ENCODE assay signal across 8 mouse cellular contexts in genomic region chr9:43879969-43880396, GRCm38 (mm10).
DNase-seq lines count a peak whose midpoint lies in the region; ATAC-seq and TF ChIP-seq lines count a peak whose summit lies in the region.

No protein-coding gene starts in this region.

- in situ Hi-C loops in ES-E14 (cut with MboI; ENCODE audit: low sequenced_read_pairs in 2 of 2, unreplicated experiment in 2 of 2), result no loop called here

- under 1% methylated on average over 26 of the region's 26 CpGs for WGBS in forebrain, embryonic 15.5 days
- WGBS in midbrain, embryonic 16.5 days, result 0% methylated on average over 26 of the region's 26 CpGs

- H3K27ac ChIP-seq in ES-E14 (ENCODE audit: insufficient read depth, low read depth, low read length, poor library complexity, severe bottlenecking), result no peak overlapping the region
- peak overlapping the region; percentile 31 for H3K27ac ChIP-seq in forebrain, embryonic 15.5 days (replicated peaks)
- peak overlapping the region; percentile 47 for H3K27ac ChIP-seq in midbrain, embryonic 16.5 days (ENCODE audit: low read length)

- peaks cover 2% of the 10 kb centered on the region in 2 experiments; a peak in 1 of 4 replicates for H3K4me1 ChIP-seq in ES-E14 (ENCODE audit: control insufficient read depth in 2 of 2, insufficient read depth in 2 of 2, low read length in 2 of 2, poor library complexity in 1 of 2)
- H3K4me1 ChIP-seq in forebrain, embryonic 15.5 days, result peaks cover 18% of the 10 kb centered on the region
- peaks cover 11% of the 10 kb centered on the region for H3K4me1 ChIP-seq in midbrain, embryonic 16.5 days (ENCODE audit: control insufficient read depth, insufficient read depth, low read length)

- peak overlapping the region; percentile 78 for H3K4me2 ChIP-seq in forebrain, embryonic 15.5 days (replicated peaks)
- H3K4me2 ChIP-seq in midbrain, embryonic 16.5 days (ENCODE audit: low read length), result peak overlapping the region; percentile 79

- peak overlapping the region; percentile 20 to 22; a peak in 3 of 4 replicates for H3K4me3 ChIP-seq in ES-E14 (ENCODE audit: insufficient read depth in 1 of 2, low read depth in 1 of 2, low read length in 2 of 2, poor library complexity in 1 of 2, severe bottlenecking in 1 of 2)
- peak overlapping the region; percentile 42 for H3K4me3 ChIP-seq in forebrain, embryonic 15.5 days
- peak overlapping the region; percentile 37 for H3K4me3 ChIP-seq in midbrain, embryonic 16.5 days (ENCODE audit: low read depth, low read length)

- no peaks in the 10 kb centered on the region for H3K36me3 ChIP-seq in ES-E14 (ENCODE audit: control insufficient read depth, insufficient read depth, low read length, poor library complexity, severe bottlenecking)
- H3K36me3 ChIP-seq in forebrain, embryonic 15.5 days, result no peaks in the 10 kb centered on the region
- H3K36me3 ChIP-seq in midbrain, embryonic 16.5 days (ENCODE audit: control insufficient read depth, insufficient read depth, low read length), result no peaks in the 10 kb centered on the region

- no peak overlapping the region for H3K9ac ChIP-seq in ES-E14 (ENCODE audit: insufficient read depth, low read depth, low read length, poor library complexity, severe bottlenecking)
- peak overlapping the region; percentile 51 for H3K9ac ChIP-seq in forebrain, embryonic 15.5 days (replicated peaks)
- H3K9ac ChIP-seq in midbrain, embryonic 16.5 days (ENCODE audit: low read depth, low read length), result peak overlapping the region; percentile 64

- DNase-seq in cerebellum, postnatal 10 days, result peak; percentile 63 to 66
- no peak for DNase-seq in cerebellum, adult 9-11 months
- DNase-seq in ES-E14 (ENCODE audit: low read depth, low spot score), result peak; percentile 57
- DNase-seq in layer of hippocampus, postnatal 10 days (ENCODE audit: low spot score in 2 of 2), result peak; percentile 54 to 65
- DNase-seq in natural killer cell, adult 2 months (ENCODE audit: low spot score in 2 of 2), result no peak

- no peaks in the 10 kb centered on the region for H3K9me3 ChIP-seq in ES-E14 (ENCODE audit: control insufficient read depth, insufficient read depth, low read depth, low read length)
- H3K9me3 ChIP-seq in forebrain, embryonic 15.5 days, result no peaks in the 10 kb centered on the region
- H3K9me3 ChIP-seq in midbrain, embryonic 16.5 days (replicated peaks; ENCODE audit: control insufficient read depth, low read length, poor library complexity, severe bottlenecking), result no peaks in the 10 kb centered on the region

- peak; percentile 69 for ATAC-seq in forebrain, embryonic 15.5 days (replicated peaks)
- peak; percentile 62; the same call in 1 of the 2 replicates for ATAC-seq in midbrain, embryonic 16.5 days
- ATAC-seq in granulocyte monocyte progenitor cell, adult 5-6 weeks (replicated peaks; ENCODE audit: poor library complexity, severe bottlenecking), result no peak

- H3K27me3 ChIP-seq in forebrain, embryonic 15.5 days, result peaks cover 8% of the 10 kb centered on the region; the same call in 1 of the 2 replicates
- H3K27me3 ChIP-seq in midbrain, embryonic 16.5 days (ENCODE audit: control insufficient read depth, insufficient read depth, low read depth, low read length), result peaks cover 4% of the 10 kb centered on the region; the same call in 1 of the 2 replicates

TF ChIP-seq in ES-E14, 5 proteins besides CTCF, POLR2A, EP300 and RAD21:
- no peak for TF ChIP-seq ZC3H11A (IDR thresholded peaks at IDR 0.05; ENCODE audit: borderline replicate concordance, low read depth, low read length)
- TF ChIP-seq ZNF384 (IDR thresholded peaks at IDR 0.05; ENCODE audit: low read depth, low read length), result no peak
- TF ChIP-seq MAFK (IDR thresholded peaks at IDR 0.05; ENCODE audit: insufficient read depth, low read depth, low read length), result no peak
- TF ChIP-seq CHD2 (IDR thresholded peaks at IDR 0.05; ENCODE audit: low read depth, low read length), result no peak
- no peak for TF ChIP-seq HCFC1 (IDR thresholded peaks at IDR 0.05; ENCODE audit: borderline replicate concordance, insufficient read depth, low read length)

Comparison
In these comparisons a context has a peak if more than half of its experiments do, and no peak if none do; other contexts are left out.
1. DNase-seq: peak in cerebellum, postnatal 10 days (2 of 2), ES-E14 (single experiment) and layer of hippocampus, postnatal 10 days (2 of 2); none in cerebellum, adult 9-11 months (single experiment) and natural killer cell, adult 2 months (0 of 2).
2. Peak in every context shown above with its lines, with median percentiles within 50 percentile points of each other: H3K4me3 ChIP-seq.